Mouse (Mus musculus) hindbrain, embryonic 14.5 days (tissue): Measurements from ENCODE around the gene Nbea. TPM values are rescaled to one million over a fixed set of nuclear protein-coding genes. Genes with fewer than 3 reads are reported as not detected.
A peak's percentile ranks its signal among the peaks of the same experiment; 100 is the strongest.

Experiments
- ATAC-seq: fragments of 200-750 bp; cut with Nextera tagmentation; 2 replicates; pipeline ENCODE4 v1.8.0; 2017; ENCODE audit warnings: moderate number of reproducible peaks, mild to moderate bottlenecking, moderate TSS enrichment, moderate library complexity; ENCODE audit not compliant: low FRiP score
- DNase-seq: peaks from one replicate; pipeline ENCODE4 v3.0.0-alpha.2; 2015; ENCODE audit warnings: low spot score
- H3K27ac ChIP-seq: fragments of 300-500 bp; sonication (generic); 2 replicates; pipeline ENCODE4 v1.5.1; 2014; ENCODE audit warnings: mild to moderate bottlenecking, moderate library complexity
- H3K27me3 ChIP-seq: fragments of 300-500 bp; sonication (generic); 2 replicates; pipeline ENCODE4 v1.6.1; 2014; ENCODE audit warnings: mild to moderate bottlenecking, low read length, mixed read lengths; ENCODE audit not compliant: control insufficient read depth, insufficient read depth
- H3K36me3 ChIP-seq: fragments of 300-500 bp; sonication (generic); replicated peaks from 2 replicates; pipeline ENCODE4 v1.6.1; 2014; ENCODE audit not compliant: control insufficient read depth, insufficient read depth
- H3K4me1 ChIP-seq: fragments of 300-500 bp; sonication (generic); replicated peaks from 2 replicates; pipeline ENCODE4 v1.6.1; 2014; ENCODE audit warnings: antibody characterized with exemption, low read length, mixed read lengths; ENCODE audit not compliant: control insufficient read depth, insufficient read depth
- H3K4me2 ChIP-seq: fragments of 300-500 bp; sonication (generic); replicated peaks from 2 replicates; pipeline ENCODE4 v1.6.1; 2014; ENCODE audit warnings: mild to moderate bottlenecking, moderate library complexity
- H3K4me3 ChIP-seq: fragments of 300-500 bp; sonication (generic); replicated peaks from 2 replicates; pipeline ENCODE4 v1.5.1; 2014; ENCODE audit warnings: mild to moderate bottlenecking, low read length
- H3K9ac ChIP-seq: fragments of 300-500 bp; sonication (generic); 2 replicates; pipeline ENCODE4 v1.6.1; 2014
- H3K9me3 ChIP-seq: fragments of 300-500 bp; sonication (generic); 2 replicates; pipeline ENCODE4 v1.6.1; 2016; ENCODE audit warnings: low read length; ENCODE audit not compliant: control insufficient read depth
- WGBS: fragments of 180-500 bp; shearing (Covaris S2); extraction: QIAGEN DNeasy Blood & Tissue Kit; methylation state at CpG from one replicate; pipeline ENCODE4 v1.1.7; 2014; 5-methylcytosine and 5-hydroxymethylcytosine counted together
- polyA plus RNA-seq: library from polyadenylated mRNA; unstranded; fragments of >200 nt; fragmentation: Nextera tagmentation; extraction: Ambion mirVana; gene quantifications from 2 replicates; pipeline ENCODE4 v1.2.1, GENCODE M21; 2014

Nbea gene
- polyA plus RNA-seq, 1 experiment from 2014 or later, result 86.2 TPM

- no peaks in the 10 kb centered on the region for H3K9me3 ChIP-seq
- no peak overlapping the region for H3K4me2 ChIP-seq
- H3K4me1 ChIP-seq, result no peaks in the 10 kb centered on the region
- no peak for ATAC-seq
- 96% methylated on average over 5 of the region's 5 CpGs for WGBS
- H3K9ac ChIP-seq, result no peak overlapping the region
- no peak for DNase-seq
- H3K36me3 ChIP-seq, result 0 out of 2 replicates have a peak, but pooled peaks cover 4% of the 10 kb centered on the region
- H3K27me3 ChIP-seq, result no peaks in the 10 kb centered on the region
- no peak overlapping the region for H3K4me3 ChIP-seq
- H3K27ac ChIP-seq, result no peak overlapping the region
Observed at GRCm38 (mm10) chr3:56045659-56046336, 137.7 kb downstream of the Nbea start.

GRCm38 (mm10) chr3:56043091-56043490, 140.4 kb downstream of the Nbea start:
- H3K27me3 ChIP-seq, result no peaks in the 10 kb centered on the region
- H3K27ac ChIP-seq, result no peak overlapping the region
- H3K4me2 ChIP-seq, result no peak overlapping the region
- 0 out of 2 replicates have a peak, but pooled peaks cover 4% of the 10 kb centered on the region for H3K36me3 ChIP-seq
- H3K9me3 ChIP-seq, result no peaks in the 10 kb centered on the region
- no peak overlapping the region for H3K4me3 ChIP-seq
- H3K9ac ChIP-seq, result no peak overlapping the region
- ATAC-seq (no peak), DNase-seq (no peak)
- 69% methylated on average over 1 of the region's 1 CpGs for WGBS
- no peaks in the 10 kb centered on the region for H3K4me1 ChIP-seq

GRCm38 (mm10) chr3:56039494-56039893, 144.0 kb downstream of the Nbea start:
- H3K4me2 ChIP-seq, result no peak overlapping the region
- H3K4me3 ChIP-seq, result no peak overlapping the region
- no peak overlapping the region for H3K27ac ChIP-seq
- H3K36me3 ChIP-seq, result peaks cover 3% of the 10 kb centered on the region; the same call in 1 of the 2 replicates
- H3K9ac ChIP-seq, result no peak overlapping the region
- no peak for ATAC-seq
- H3K27me3 ChIP-seq, result no peaks in the 10 kb centered on the region
- 95% methylated on average over 1 of the region's 1 CpGs for WGBS
- H3K9me3 ChIP-seq, result no peaks in the 10 kb centered on the region
- no peak for DNase-seq
- no peaks in the 10 kb centered on the region for H3K4me1 ChIP-seq

GRCm38 (mm10) chr3:56034596-56034995, 148.9 kb downstream of the Nbea start:
- Histone ChIP-seq H3K27ac (no peak overlapping the region), H3K9ac (no peak overlapping the region), H3K36me3 (peaks cover 17% of the 10 kb centered on the region), H3K4me3 (no peak overlapping the region), H3K27me3 (no peaks in the 10 kb centered on the region), H3K4me1 (no peaks in the 10 kb centered on the region), H3K4me2 (no peak overlapping the region), H3K9me3 (no peaks in the 10 kb centered on the region)
- ATAC-seq (no peak), DNase-seq (no peak)
- 87% methylated on average over 3 of the region's 3 CpGs for WGBS

GRCm38 (mm10) chr3:56018494-56018893, 165.0 kb downstream of the Nbea start:
- Histone ChIP-seq H3K27ac (no peak overlapping the region), H3K9ac (no peak overlapping the region), H3K4me3 (no peak overlapping the region), H3K9me3 (no peaks in the 10 kb centered on the region), H3K36me3 (peaks cover 25% of the 10 kb centered on the region), H3K4me1 (no peaks in the 10 kb centered on the region), H3K4me2 (no peak overlapping the region), H3K27me3 (no peaks in the 10 kb centered on the region)
- no peak for DNase-seq
- 93% methylated on average over 3 of the region's 3 CpGs for WGBS
- no peak for ATAC-seq

GRCm38 (mm10) chr3:56011132-56011531, 172.4 kb downstream of the Nbea start:
- WGBS, result 75% methylated on average over 3 of the region's 3 CpGs
- H3K4me2 ChIP-seq, result no peak overlapping the region
- DNase-seq (no peak), ATAC-seq (no peak)
- H3K4me3 ChIP-seq, result no peak overlapping the region
- H3K9ac ChIP-seq, result no peak overlapping the region
- no peaks in the 10 kb centered on the region for H3K9me3 ChIP-seq
- H3K27ac ChIP-seq, result no peak overlapping the region
- peaks cover 24% of the 10 kb centered on the region for H3K36me3 ChIP-seq
- H3K4me1 ChIP-seq, result no peaks in the 10 kb centered on the region
- no peaks in the 10 kb centered on the region for H3K27me3 ChIP-seq

- Histone ChIP-seq H3K27me3 (no peaks in the 10 kb centered on the region), H3K9me3 (no peaks in the 10 kb centered on the region), H3K27ac (no peak overlapping the region), H3K4me1 (no peaks in the 10 kb centered on the region), H3K4me3 (no peak overlapping the region), H3K9ac (no peak overlapping the region), H3K4me2 (no peak overlapping the region), H3K36me3 (peaks cover 49% of the 10 kb centered on the region)
- DNase-seq, result peak; percentile 82
- 0 out of 2 replicates have a peak, but pooled peaks have one; percentile 53 for ATAC-seq
- 29% methylated on average over 2 of the region's 2 CpGs for WGBS
Observed at GRCm38 (mm10) chr3:56007991-56008390, 175.5 kb downstream of the Nbea start.

- H3K27ac ChIP-seq, result no peak overlapping the region
- WGBS, result 5% methylated on average over 1 of the region's 1 CpGs
- ATAC-seq, result peak; percentile 69; the same call in 1 of the 2 replicates
- H3K9ac ChIP-seq, result no peak overlapping the region
- H3K9me3 ChIP-seq, result no peaks in the 10 kb centered on the region
- no peaks in the 10 kb centered on the region for H3K27me3 ChIP-seq
- H3K4me3 ChIP-seq, result no peak overlapping the region
- H3K36me3 ChIP-seq, result peaks cover 37% of the 10 kb centered on the region
- H3K4me1 ChIP-seq, result no peaks in the 10 kb centered on the region
- no peak overlapping the region for H3K4me2 ChIP-seq
- peak; percentile 92 for DNase-seq
Observed at GRCm38 (mm10) chr3:56000259-56000658, 183.2 kb downstream of the Nbea start.

- DNase-seq (no peak), ATAC-seq (no peak)
- H3K36me3 ChIP-seq, result peaks cover 42% of the 10 kb centered on the region
- H3K4me2 ChIP-seq, result no peak overlapping the region
- no peak overlapping the region for H3K9ac ChIP-seq
- no peaks in the 10 kb centered on the region for H3K4me1 ChIP-seq
- WGBS, result 93% methylated on average over 2 of the region's 2 CpGs
- H3K27ac ChIP-seq, result no peak overlapping the region
- no peaks in the 10 kb centered on the region for H3K27me3 ChIP-seq
- H3K4me3 ChIP-seq, result no peak overlapping the region
- H3K9me3 ChIP-seq, result no peaks in the 10 kb centered on the region
Observed at GRCm38 (mm10) chr3:55978361-55978760, 205.1 kb downstream of the Nbea start.
